Mouse (Mus musculus) left cerebral cortex, postnatal 25 days (tissue): ENCODE results near the gene Il31ra. TPM values are rescaled to one million over a fixed set of nuclear protein-coding genes. Genes with fewer than 3 reads are reported as not detected.

Source experiments
- DNase-seq, 2 experiments: peaks; one replicate each; pipeline ENCODE4 v3.0.0; 2022; ENCODE audit warnings: low spot score in 2 of 2, mixed read lengths in 1 of 2
- intact Hi-C: fragments of 180-260 bp; cut with DNase I; formaldehyde crosslinking; loops from one replicate; pipeline ENCODE4 v1.15.1; 2025
- total RNA-seq, 2 experiments: library from RNA; stranded (reverse); gene quantifications; 2 replicates each; pipeline ENCODE4 v1.2.3; 2021

Il31ra gene
- total RNA-seq, 2 experiments from 2014 or later: 0.16 to 0.37 TPM

- intact Hi-C loops: no loop called here
- no peak for DNase-seq
Measured at GRCm38 (mm10) chr13:112473757-112474755, 120.1 kb downstream of the Il31ra start.

GRCm38 (mm10) chr13:112472401-112473023, 121.6 kb downstream of the Il31ra start:
- intact Hi-C loops: no loop called here

GRCm38 (mm10) chr13:112471201-112471600, 123.0 kb downstream of the Il31ra start:
- intact Hi-C loops: no loop called here
- no peak for DNase-seq

More at GRCm38 (mm10) chr13:112472401-112473023, 121.6 kb downstream of the Il31ra start:
- DNase-seq: no peak

Other genes starting within 250 kb of the Il31ra start
- 10 to 100 TPM; 85.9 to 91.3 TPM for gene Il6st, start 130.3 kb downstream of the Il31ra start, total RNA-seq
- 1 to 10 TPM; 1.1 to 1.3 TPM for gene Ddx4, start 58.1 kb upstream of the Il31ra start, total RNA-seq
- gene Slc38a9, start 66.4 kb upstream of the Il31ra start, total RNA-seq: 10 to 100 TPM; 18.9 to 25.8 TPM
- gene Plpp1, start 206.4 kb upstream of the Il31ra start, total RNA-seq: 10 to 100 TPM; 28.5 to 29.4 TPM